Mouse (Mus musculus): ENCODE measurements around the gene Cdk6.

Gene Cdk6

DNA sequence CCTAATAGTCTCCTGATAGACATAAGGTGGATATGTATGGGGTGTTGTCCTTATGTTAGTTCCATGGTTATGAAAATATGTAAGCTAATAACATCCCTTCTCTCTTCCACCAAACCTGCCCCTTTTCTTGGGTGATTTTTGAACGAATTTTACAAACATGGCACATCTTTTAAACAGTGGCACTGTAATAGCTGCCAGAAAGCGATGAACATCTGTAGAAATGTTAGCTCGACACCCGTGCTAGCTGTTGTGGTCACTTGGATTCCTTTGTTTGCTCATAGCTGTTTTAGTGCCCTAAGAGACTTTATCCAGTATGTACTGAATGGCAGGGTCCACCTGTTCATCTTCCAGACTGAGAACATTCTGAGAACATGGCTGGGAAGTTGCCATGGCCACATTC is 230.0 kb downstream of the Cdk6 start, which contains the start of gene 1700109H08Rik:
1700109H08Rik (plus strand) TSS at position 301 of the 400 bp plus-strand sequence.
- no peak for DNase-seq (ENCODE audit: low read depth, low spot score)

DNA sequence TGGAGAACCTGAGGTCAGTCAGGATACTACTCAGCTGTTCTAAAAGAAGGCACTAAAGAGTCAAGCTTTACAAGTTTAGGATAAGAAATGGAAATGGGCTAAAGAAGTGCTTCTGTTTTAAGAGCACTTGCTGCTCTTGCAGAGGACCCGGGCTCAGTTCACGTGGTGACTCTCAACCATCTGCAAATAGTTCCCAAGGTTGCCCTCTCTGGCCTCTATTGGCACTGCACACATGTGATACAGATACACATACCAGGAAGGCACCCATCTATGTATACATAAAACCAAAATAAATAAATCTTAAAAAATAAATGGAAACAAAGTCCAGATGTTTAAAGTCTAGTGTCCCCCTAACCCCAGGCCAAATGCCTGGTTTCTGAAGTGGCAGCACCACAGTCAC is 233.5 kb downstream of the Cdk6 start:
- DNase-seq (ENCODE audit: low read depth, low spot score), result no peak

DNA sequence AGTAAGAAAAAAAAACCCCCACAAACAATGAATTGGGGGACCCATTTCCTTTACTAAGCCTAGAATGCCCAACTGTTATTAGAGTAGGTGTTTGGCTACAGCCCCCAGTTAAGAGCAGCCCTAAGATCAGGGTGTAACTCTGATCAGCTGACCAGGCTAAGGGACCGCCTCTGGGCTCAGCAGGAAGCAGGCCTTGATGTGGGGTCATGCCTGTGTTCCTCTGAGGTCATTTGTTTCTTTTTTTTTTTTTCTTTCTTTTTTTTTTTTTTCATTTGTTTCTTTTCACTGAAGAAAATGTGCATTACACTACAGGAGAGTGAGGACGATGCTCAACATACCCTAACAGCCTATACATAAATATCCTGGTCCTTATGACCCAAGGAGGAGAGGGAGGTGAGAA is 236.7 kb downstream of the Cdk6 start:
- no peak for DNase-seq (ENCODE audit: low read depth, low spot score)

DNA sequence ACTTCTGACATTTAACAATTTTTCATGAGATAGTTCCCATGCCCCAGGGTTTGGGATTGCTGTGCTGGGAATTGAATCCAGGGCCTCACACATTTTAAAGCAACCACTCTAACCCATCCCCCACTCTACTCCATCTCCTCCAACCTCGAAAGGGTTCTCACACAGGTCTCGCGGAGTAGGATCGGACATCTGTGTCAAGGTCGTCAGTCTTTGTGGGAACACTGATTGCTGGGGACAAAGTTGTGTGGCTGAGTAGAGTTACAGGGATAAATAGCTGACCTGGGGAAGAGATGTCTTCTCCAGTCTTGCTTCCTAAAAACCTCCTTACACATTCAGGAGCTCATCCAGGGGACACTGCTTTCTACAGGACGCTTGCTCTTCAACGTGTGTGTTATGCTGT is 237.8 kb downstream of the Cdk6 start:
- DNase-seq (ENCODE audit: low read depth, low spot score), result no peak

Data from retina, postnatal 7 days (tissue).